Comparison of ENCODE assay signal across 8 mouse cellular contexts in the genomic region with DNA sequence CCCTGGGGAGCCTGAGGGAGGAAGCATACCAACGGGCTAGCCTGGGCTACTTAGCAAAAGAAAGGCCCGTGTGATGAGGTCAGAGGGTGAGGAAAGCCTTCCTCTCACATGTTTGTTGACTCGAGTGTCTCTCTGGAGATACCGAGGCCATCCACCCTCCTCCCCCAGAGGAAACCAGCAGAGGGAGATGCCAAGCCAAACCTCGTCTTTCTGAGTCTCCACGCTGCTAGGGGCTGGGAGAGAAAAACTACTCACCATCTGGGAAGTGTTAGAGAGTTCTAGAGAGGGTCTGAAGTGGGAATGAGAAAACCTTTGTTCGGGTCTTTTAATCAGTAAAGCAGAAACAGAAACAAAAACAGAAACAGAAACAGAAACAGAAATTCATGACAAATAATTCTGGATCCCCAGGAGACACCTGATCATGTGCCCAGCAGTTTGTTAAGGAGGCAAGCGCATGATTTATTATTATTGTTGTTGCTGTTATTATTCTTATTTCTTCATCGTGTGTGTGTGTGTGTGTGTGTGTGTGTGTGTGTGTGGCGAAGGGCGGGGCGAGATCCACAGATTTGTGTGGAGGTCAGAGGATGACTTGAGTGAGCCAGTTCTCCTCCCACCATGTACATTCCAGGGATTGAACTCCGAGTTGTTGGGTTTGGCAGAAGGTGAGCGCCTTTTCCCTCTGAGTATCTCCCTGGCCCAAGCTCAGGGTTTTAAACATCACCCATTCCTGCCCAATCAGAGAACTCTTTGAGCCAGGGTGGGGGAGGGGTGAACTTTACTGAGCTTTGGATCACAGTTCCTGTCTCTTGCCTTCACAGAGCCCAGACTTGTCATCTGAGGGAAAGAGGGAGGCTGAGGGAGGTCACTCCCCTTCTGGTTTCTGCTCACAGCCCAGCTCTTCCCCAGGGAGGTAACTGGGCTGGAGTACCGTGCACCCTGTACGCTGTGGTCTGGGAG.
DNase-seq lines count a peak whose midpoint lies in the region; ATAC-seq lines count a peak whose summit lies in the region.

No protein-coding gene starts in this region.

- H3K4me2 ChIP-seq in heart, embryonic 13.5 days = no peak overlapping the region
- H3K4me2 ChIP-seq in stomach, embryonic 16.5 days (ENCODE audit: low read depth, low read length) = no peak overlapping the region

- no peaks in the 10 kb centered on the region for H3K9me3 ChIP-seq in heart, embryonic 13.5 days
- no peaks in the 10 kb centered on the region for H3K9me3 ChIP-seq in stomach, embryonic 16.5 days (replicated peaks; ENCODE audit: control insufficient read depth, low read length)

- no peak overlapping the region for H3K4me3 ChIP-seq in heart, embryonic 13.5 days
- no peak overlapping the region for H3K4me3 ChIP-seq in stomach, embryonic 16.5 days (replicated peaks; ENCODE audit: low read length)

- H3K4me1 ChIP-seq in heart, embryonic 13.5 days = peaks cover 47% of the 10 kb centered on the region
- peaks cover 36% of the 10 kb centered on the region for H3K4me1 ChIP-seq in stomach, embryonic 16.5 days (ENCODE audit: control insufficient read depth, insufficient read depth, low read length)

- H3K27ac ChIP-seq in heart, embryonic 13.5 days (replicated peaks) = peak overlapping the region; percentile 59
- peak overlapping the region; percentile 21 for H3K27ac ChIP-seq in stomach, embryonic 16.5 days (ENCODE audit: low read length)

- H3K9ac ChIP-seq in heart, embryonic 13.5 days = peak overlapping the region; percentile 50; the same call in 1 of the 2 replicates
- peak overlapping the region; percentile 42; the same call in 1 of the 2 replicates for H3K9ac ChIP-seq in stomach, embryonic 16.5 days (ENCODE audit: low read length)

- no peaks in the 10 kb centered on the region for H3K36me3 ChIP-seq in heart, embryonic 13.5 days
- no peaks in the 10 kb centered on the region for H3K36me3 ChIP-seq in stomach, embryonic 16.5 days (ENCODE audit: control insufficient read depth, insufficient read depth, low read length)

- no peaks in the 10 kb centered on the region for H3K27me3 ChIP-seq in heart, embryonic 13.5 days (replicated peaks)
- no peaks in the 10 kb centered on the region for H3K27me3 ChIP-seq in stomach, embryonic 16.5 days (ENCODE audit: control insufficient read depth, insufficient read depth, low read length)

- 53% methylated on average over 16 of the region's 16 CpGs for WGBS in heart, embryonic 13.5 days
- 64% methylated on average over 16 of the region's 16 CpGs for WGBS in stomach, embryonic 16.5 days

- ATAC-seq in cerebellum, adult (ENCODE audit: insufficient number of reproducible peaks, low FRiP score, low TSS enrichment) = no peak
- ATAC-seq in heart, embryonic 13.5 days (ENCODE audit: extremely low read depth, insufficient number of reproducible peaks, low FRiP score, low TSS enrichment) = no peak
- ATAC-seq in stomach, embryonic 16.5 days (ENCODE audit: insufficient read depth, low FRiP score) = no peak

- peak; percentile 55 to 56 for DNase-seq in cerebellum, postnatal 10 days
- peak; percentile 78 for DNase-seq in adrenal gland, postnatal 14 days
- peak; percentile 43 to 66 for DNase-seq in kidney, postnatal 4 days
- no peak for DNase-seq in layer of hippocampus, adult 9-10 months (ENCODE audit: low spot score)
- DNase-seq in B cell, adult 2 months = no peak

Comparison
In these comparisons a context has a peak if more than half of its experiments do, and no peak if none do; other contexts are left out.
1. DNase-seq: peak in cerebellum, postnatal 10 days (2 of 2), adrenal gland, postnatal 14 days (single experiment) and kidney, postnatal 4 days (2 of 2); none in layer of hippocampus, adult 9-10 months (single experiment) and B cell, adult 2 months (0 of 2).